Mouse (Mus musculus): ENCODE measurements around the gene Gm7145.
"Not testable (repeated sequence)": the region's sequence is repeated elsewhere in the genome, so short reads cannot be mapped to it uniquely, and the experiment has no call there.

- not testable (repeated sequence) for TF ChIP-seq UBTF (IDR thresholded peaks at IDR 0.05; ENCODE audit: low read depth, low read length); CTCF (conservative IDR thresholded peaks at IDR 0.05 in 1 of 2, IDR thresholded peaks at IDR 0.05 in 1 of 2; ENCODE audit: low read depth in 2 of 2, low read length in 2 of 2); POLR2A (IDR thresholded peaks at IDR 0.05; ENCODE audit: low read depth, low read length); NRF1 (IDR thresholded peaks at IDR 0.05; ENCODE audit: low read depth, low read length); CHD2 (IDR thresholded peaks at IDR 0.05; ENCODE audit: low read length); SMC3 (IDR thresholded peaks at IDR 0.05; ENCODE audit: low read depth, low read length)
Observed at GRCm38 (mm10) chr1:117927715-117928114, 38.0 kb upstream of the Gm7145 start, which contains the start of gene Gm28168.
